Mouse (Mus musculus): ENCODE measurements at regions not wholly inside any gene's neighbourhood (a gene's known extent, or its start where the extent isn't known, plus 50 kb on each side); places are given as distances from the start of the nearest gene placed in this dataset.

DNA sequence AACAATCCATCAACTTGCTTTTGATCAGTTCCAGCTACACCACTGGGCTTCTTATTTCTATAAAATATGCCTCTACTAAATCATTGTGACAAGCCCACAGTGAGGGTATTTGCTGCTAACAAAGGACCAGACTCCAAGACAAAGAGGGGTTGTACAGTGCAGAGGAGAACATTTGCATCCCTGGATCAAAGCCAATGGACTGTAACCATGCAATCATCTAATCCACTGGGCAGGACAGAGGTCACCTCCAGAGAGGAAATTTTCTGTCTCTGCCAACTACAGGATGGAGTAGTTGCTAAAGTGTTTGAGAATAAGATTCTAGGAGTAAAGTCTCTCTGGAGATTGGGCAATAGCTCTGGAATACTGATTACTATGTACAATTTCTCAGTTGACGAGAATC, 272.9 kb downstream of the Cox7c start:
- DNase-seq, result no peak

DNA sequence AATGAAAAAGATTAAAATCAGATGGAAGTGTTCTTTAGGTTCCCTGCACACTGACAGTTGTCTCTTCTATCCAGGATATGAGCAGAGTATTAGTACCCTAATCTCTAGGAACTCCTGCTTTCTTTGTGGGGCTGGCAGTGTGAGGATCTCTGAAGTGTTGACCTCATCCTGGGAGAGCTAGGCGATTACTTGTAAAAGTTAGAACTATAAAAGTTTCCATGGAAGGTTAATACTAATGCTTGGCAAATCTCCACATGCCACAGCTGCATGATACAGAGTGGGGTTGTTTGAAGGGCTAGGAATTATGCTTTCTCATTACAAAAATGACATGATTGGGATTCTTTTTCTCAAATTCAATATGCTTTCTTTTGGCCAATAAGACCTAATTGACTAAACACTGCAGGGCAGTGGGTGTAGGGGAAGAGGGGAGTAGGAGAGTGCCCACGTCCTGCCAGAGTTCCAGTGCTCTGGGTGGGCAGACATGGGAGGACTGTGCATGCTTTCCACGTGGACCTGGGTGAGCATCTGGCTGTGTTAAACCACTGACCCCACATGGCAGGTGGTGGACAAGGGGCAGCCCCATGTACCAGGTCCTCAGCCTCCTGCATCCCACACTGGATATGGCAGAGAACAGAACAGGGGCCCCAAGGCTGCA, 275.6 kb downstream of the Cox7c start:
- DNase-seq, result no peak

GRCm38 (mm10) chr13:85770538-85770937, 276.2 kb downstream of the Cox7c start:
- no peak for DNase-seq

GRCm38 (mm10) chr13:85768520-85768919, 278.2 kb downstream of the Cox7c start:
- DNase-seq, result no peak

DNA sequence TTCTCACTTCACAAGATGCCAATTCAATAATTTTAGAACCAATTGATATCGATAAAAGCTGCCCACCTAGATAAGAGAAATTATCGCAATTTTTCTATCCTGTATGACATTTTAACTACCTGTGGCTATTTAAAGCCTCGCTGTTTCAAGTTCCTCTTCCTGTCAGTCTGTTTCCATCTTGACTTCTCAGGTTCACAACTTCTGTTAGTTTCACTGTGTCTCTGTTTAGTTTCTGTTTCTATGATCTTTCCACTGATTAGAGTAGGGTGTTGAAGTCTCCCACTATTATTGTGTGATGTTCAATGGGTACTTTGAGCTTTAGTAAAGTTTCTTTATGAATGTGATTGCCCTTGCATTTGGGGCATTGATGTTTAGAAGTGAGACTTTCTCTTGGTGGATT, 322.1 kb downstream of the Cox7c start:
- DNase-seq, result no peak

- peak; percentile 4 for DNase-seq
Measured at GRCm38 (mm10) chr13:85724105-85724504, 322.6 kb downstream of the Cox7c start.

GRCm38 (mm10) chr13:85720314-85720713, 326.4 kb downstream of the Cox7c start:
- no peak for DNase-seq

DNA sequence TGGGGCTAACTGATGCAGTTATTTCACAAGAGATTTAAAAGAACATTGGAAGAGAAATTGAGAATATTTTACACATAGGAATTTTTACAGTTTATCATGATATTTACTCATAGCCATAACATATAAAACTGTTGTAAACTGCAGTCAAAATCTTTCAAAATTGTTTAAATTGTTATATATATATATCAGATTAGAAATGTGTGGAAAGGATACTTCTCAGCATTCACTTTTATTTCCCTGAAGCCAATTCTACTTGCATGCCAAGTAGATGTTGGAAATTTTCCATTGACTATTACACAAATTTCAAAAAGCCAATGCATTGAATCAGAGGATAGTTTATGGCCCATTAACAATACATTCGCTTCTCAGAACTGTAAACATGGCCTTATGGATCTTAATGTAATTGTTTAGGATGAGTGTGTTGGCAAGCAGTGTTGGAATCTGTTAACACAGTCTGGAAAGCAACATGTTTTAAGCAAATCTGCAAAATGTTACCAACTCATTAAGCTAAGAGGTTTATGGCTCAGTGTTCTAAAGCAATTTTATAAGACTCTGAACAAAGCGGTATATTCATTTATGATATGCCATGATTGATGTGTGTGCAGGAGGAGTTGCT, 330.7 kb downstream of the Cox7c start:
- no peak for DNase-seq

DNA sequence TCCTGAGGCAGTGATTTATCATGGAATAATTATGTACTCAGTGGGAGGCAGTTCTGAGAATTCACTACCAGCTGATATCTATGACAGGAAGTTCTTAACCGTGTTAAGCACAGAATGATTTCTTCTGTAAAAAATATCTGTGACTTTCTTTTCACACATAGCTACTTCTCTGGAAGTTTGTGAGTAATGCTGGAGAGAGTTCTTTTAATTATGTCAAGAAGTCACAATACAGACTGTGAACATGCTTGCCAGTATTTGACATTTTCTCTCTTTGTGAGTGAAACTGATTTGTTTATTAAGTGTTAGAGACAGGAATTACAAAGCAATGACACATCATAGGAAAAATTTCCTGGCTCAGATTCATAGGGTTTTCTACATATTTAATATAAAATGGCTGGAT, 354.3 kb downstream of the Cox7c start:
- no peak for DNase-seq

Measured in heart, postnatal 4 days (tissue).